Mouse (Mus musculus): ENCODE measurements around the gene Cavin4. TPM values are rescaled to one million over a fixed set of nuclear protein-coding genes. Genes with fewer than 3 reads are reported as not detected.

Cavin4 gene
- polyA plus RNA-seq, 1 experiment from 2014 or later, result 1.2 TPM

DNA sequence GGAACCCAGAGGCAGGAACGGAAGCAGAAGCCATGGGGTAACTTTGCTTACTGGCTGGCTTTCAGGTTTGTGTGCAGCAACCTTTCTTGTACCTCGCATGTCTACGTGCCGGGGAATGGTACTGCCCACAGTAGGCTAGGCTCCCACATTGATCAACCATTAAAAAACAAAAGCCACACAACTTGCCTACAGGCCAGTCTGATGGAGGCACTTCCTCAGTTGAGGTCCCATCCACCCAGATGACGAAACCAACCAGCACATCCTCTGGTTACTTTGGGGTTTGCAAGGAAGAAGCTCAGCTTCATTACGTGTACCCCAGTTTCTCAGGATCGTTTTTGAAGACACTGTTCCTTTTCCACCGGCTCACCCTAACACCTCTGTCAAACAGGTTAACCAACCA is 6.8 kb upstream of the Cavin4 start:
- ATAC-seq, result no peak
- Histone ChIP-seq H3K27me3 (ENCODE audit: control insufficient read depth, insufficient read depth, low read depth, low read length) (no peaks in the 10 kb centered on the region), H3K27ac (ENCODE audit: low read length) (no peak overlapping the region), H3K36me3 (ENCODE audit: control insufficient read depth, insufficient read depth, low read length) (peaks cover 13% of the 10 kb centered on the region), H3K4me3 (ENCODE audit: low read depth, low read length) (no peak overlapping the region), H3K9me3 (replicated peaks; ENCODE audit: control insufficient read depth, low read length, poor library complexity, severe bottlenecking) (no peaks in the 10 kb centered on the region), H3K4me1 (ENCODE audit: control insufficient read depth, insufficient read depth, low read length) (no peaks in the 10 kb centered on the region), H3K9ac (ENCODE audit: low read depth, low read length) (no peak overlapping the region), H3K4me2 (ENCODE audit: low read length) (no peak overlapping the region)
- 95% methylated on average over 8 of the region's 8 CpGs for WGBS

- peaks cover 19% of the 10 kb centered on the region for H3K36me3 ChIP-seq (ENCODE audit: control insufficient read depth, insufficient read depth, low read length)
- no peak overlapping the region for H3K27ac ChIP-seq (ENCODE audit: low read length)
- ATAC-seq, result no peak
- no peaks in the 10 kb centered on the region for H3K4me1 ChIP-seq (ENCODE audit: control insufficient read depth, insufficient read depth, low read length)
- H3K4me2 ChIP-seq (ENCODE audit: low read length), result no peak overlapping the region
- no peak overlapping the region for H3K9ac ChIP-seq (ENCODE audit: low read depth, low read length)
- H3K27me3 ChIP-seq (ENCODE audit: control insufficient read depth, insufficient read depth, low read depth, low read length), result no peaks in the 10 kb centered on the region
- no peak overlapping the region for H3K4me3 ChIP-seq (ENCODE audit: low read depth, low read length)
- H3K9me3 ChIP-seq (replicated peaks; ENCODE audit: control insufficient read depth, low read length, poor library complexity, severe bottlenecking), result no peaks in the 10 kb centered on the region
- WGBS, result 97% methylated on average over 4 of the region's 4 CpGs
Observed at GRCm38 (mm10) chr4:48660144-48660543, 3.2 kb upstream of the Cavin4 start.

DNA sequence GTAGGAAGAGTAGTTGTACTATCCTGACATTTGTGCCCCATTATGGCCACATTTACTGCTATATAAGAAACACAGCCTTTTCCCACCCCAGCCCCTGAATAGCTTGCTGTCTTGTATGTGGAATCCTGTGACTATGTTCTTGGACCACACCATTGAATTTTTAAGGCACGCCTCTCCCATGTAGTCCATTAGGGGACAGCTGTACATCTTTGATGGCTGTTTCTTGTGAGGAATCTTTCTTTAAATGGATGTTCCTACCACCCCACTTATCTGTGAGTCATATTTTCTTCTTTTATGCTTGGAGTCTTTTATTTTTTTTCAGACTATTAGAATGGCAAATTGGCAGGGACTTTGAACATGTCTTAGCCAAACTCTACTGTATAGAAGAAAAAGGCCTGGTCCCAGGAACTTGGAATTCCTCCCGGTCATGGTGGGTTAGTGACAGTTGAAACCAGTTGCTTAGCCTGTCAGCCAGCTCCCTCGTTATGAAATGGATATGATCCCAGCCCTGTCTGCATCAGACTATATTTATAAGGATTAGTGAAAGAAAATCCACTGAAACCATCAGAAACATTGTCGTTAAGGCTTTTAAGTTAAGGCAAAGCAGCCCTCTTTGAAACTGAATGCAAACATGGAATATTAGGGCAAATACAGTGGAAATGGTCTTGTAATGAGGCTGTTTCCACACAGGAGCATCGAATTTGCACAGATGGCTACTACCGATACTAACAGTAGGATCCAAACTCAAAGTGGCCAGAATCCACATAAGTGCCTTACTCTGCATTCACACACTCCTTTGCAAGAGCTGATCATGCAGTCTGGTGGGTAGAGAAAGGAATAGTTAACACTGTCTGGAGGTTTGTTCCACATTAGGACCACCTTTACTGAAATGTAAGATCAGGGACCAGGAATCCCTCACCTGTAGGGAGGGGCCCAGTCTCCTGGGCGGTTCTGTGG is 2.4 kb upstream of the Cavin4 start:
- H3K4me1 ChIP-seq (ENCODE audit: control insufficient read depth, insufficient read depth, low read length), result no peaks in the 10 kb centered on the region
- WGBS, result 91% methylated on average over 7 of the region's 7 CpGs
- no peaks in the 10 kb centered on the region for H3K9me3 ChIP-seq (replicated peaks; ENCODE audit: control insufficient read depth, low read length, poor library complexity, severe bottlenecking)
- H3K27ac ChIP-seq (ENCODE audit: low read length), result no peak overlapping the region
- H3K9ac ChIP-seq (ENCODE audit: low read depth, low read length), result no peak overlapping the region
- H3K27me3 ChIP-seq (ENCODE audit: control insufficient read depth, insufficient read depth, low read depth, low read length), result no peaks in the 10 kb centered on the region
- no peak overlapping the region for H3K4me3 ChIP-seq (ENCODE audit: low read depth, low read length)
- H3K36me3 ChIP-seq (ENCODE audit: control insufficient read depth, insufficient read depth, low read length), result peaks cover 19% of the 10 kb centered on the region
- no peak overlapping the region for H3K4me2 ChIP-seq (ENCODE audit: low read length)
- no peak for ATAC-seq

- no peaks in the 10 kb centered on the region for H3K4me1 ChIP-seq (ENCODE audit: control insufficient read depth, insufficient read depth, low read length)
- H3K27me3 ChIP-seq (ENCODE audit: control insufficient read depth, insufficient read depth, low read depth, low read length), result no peaks in the 10 kb centered on the region
- WGBS, result 95% methylated on average over 6 of the region's 6 CpGs
- no peak for ATAC-seq
- H3K9me3 ChIP-seq (replicated peaks; ENCODE audit: control insufficient read depth, low read length, poor library complexity, severe bottlenecking), result no peaks in the 10 kb centered on the region
- H3K4me3 ChIP-seq (ENCODE audit: low read depth, low read length), result no peak overlapping the region
- no peak overlapping the region for H3K9ac ChIP-seq (ENCODE audit: low read depth, low read length)
- no peak overlapping the region for H3K27ac ChIP-seq (ENCODE audit: low read length)
- H3K4me2 ChIP-seq (ENCODE audit: low read length), result no peak overlapping the region
- H3K36me3 ChIP-seq (ENCODE audit: control insufficient read depth, insufficient read depth, low read length), result peaks cover 11% of the 10 kb centered on the region
Observed at GRCm38 (mm10) chr4:48664021-48664420, 707 bp downstream of the Cavin4 start.

- no peak overlapping the region for H3K27ac ChIP-seq (ENCODE audit: low read length)
- no peaks in the 10 kb centered on the region for H3K9me3 ChIP-seq (replicated peaks; ENCODE audit: control insufficient read depth, low read length, poor library complexity, severe bottlenecking)
- 92% methylated on average over 6 of the region's 6 CpGs for WGBS
- no peak overlapping the region for H3K9ac ChIP-seq (ENCODE audit: low read depth, low read length)
- H3K4me1 ChIP-seq (ENCODE audit: control insufficient read depth, insufficient read depth, low read length), result no peaks in the 10 kb centered on the region
- peaks cover 9% of the 10 kb centered on the region for H3K36me3 ChIP-seq (ENCODE audit: control insufficient read depth, insufficient read depth, low read length)
- H3K4me3 ChIP-seq (ENCODE audit: low read depth, low read length), result no peak overlapping the region
- H3K4me2 ChIP-seq (ENCODE audit: low read length), result no peak overlapping the region
- no peak for ATAC-seq
- no peaks in the 10 kb centered on the region for H3K27me3 ChIP-seq (ENCODE audit: control insufficient read depth, insufficient read depth, low read depth, low read length)
Observed at GRCm38 (mm10) chr4:48667279-48667678, 4.0 kb downstream of the Cavin4 start.

- WGBS, result 93% methylated on average over 5 of the region's 5 CpGs
- H3K9me3 ChIP-seq (replicated peaks; ENCODE audit: control insufficient read depth, low read length, poor library complexity, severe bottlenecking), result no peaks in the 10 kb centered on the region
- no peak overlapping the region for H3K27ac ChIP-seq (ENCODE audit: low read length)
- H3K4me3 ChIP-seq (ENCODE audit: low read depth, low read length), result no peak overlapping the region
- no peak overlapping the region for H3K4me2 ChIP-seq (ENCODE audit: low read length)
- H3K9ac ChIP-seq (ENCODE audit: low read depth, low read length), result no peak overlapping the region
- H3K4me1 ChIP-seq (ENCODE audit: control insufficient read depth, insufficient read depth, low read length), result no peaks in the 10 kb centered on the region
- ATAC-seq, result no peak
- H3K36me3 ChIP-seq (ENCODE audit: control insufficient read depth, insufficient read depth, low read length), result peaks cover 6% of the 10 kb centered on the region; the same call in 1 of the 2 replicates
- H3K27me3 ChIP-seq (ENCODE audit: control insufficient read depth, insufficient read depth, low read depth, low read length), result no peaks in the 10 kb centered on the region
Observed at GRCm38 (mm10) chr4:48672915-48673314, 9.6 kb downstream of the Cavin4 start.

DNA sequence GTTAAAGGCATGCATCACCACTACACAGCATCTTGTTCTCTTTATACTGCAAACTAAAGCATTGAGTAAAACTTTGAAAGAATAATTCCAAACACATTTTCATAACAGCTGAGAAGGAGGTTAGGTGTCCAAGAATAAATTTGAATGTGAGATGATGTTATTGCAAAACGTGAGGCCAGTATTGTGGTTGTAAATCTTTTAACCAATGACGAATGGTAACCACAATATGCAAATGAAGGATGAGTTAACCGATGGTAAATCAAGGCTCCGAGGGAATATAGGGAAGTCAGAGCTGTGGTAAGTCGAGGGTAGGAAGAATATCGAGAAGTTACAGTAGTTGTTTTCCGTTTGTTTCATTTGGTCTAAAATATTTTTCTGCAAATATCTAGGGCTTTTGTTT is 11.1 kb downstream of the Cavin4 start:
- Histone ChIP-seq H3K4me1 (ENCODE audit: control insufficient read depth, insufficient read depth, low read length) (no peaks in the 10 kb centered on the region), H3K4me2 (ENCODE audit: low read length) (no peak overlapping the region)
- WGBS, result 95% methylated on average over 7 of the region's 7 CpGs

DNA sequence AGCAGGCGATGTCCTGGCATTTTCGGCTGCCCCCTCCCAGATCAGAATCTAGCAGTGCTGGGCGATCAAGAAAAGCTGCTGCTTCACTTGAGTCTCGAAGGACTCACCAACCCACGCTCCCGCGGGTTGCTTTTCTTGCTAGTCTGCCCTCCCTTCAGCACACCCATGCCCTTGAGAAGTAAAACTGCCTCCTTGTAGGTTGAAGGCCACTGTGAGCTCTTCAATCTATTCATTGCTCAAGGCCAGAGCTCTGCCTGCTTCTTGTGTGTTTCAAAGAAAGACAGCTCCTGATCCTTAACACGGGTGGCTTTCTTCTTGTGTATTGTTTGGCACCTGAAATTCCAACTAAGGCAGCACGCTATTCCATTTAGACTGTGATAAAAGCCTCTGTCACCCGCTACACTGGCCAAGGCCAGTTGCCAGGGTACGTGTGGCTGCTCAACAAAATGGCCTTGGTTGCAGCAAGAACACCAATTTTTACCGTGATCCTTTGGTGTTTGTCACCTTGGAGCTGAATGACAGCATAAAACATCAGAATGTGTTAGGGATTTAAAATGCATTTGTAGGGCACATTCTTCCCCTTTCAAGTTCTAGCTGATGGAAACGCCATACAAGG is 13.4 kb downstream of the Cavin4 start:
- no peak for ATAC-seq
- Histone ChIP-seq H3K4me3 (ENCODE audit: low read depth, low read length) (no peak overlapping the region), H3K4me1 (ENCODE audit: control insufficient read depth, insufficient read depth, low read length) (0 out of 2 replicates have a peak, but pooled peaks cover 2% of the 10 kb centered on the region), H3K27me3 (ENCODE audit: control insufficient read depth, insufficient read depth, low read depth, low read length) (no peaks in the 10 kb centered on the region), H3K9ac (ENCODE audit: low read depth, low read length) (no peak overlapping the region), H3K4me2 (ENCODE audit: low read length) (no peak overlapping the region), H3K27ac (ENCODE audit: low read length) (no peak overlapping the region), H3K9me3 (replicated peaks; ENCODE audit: control insufficient read depth, low read length, poor library complexity, severe bottlenecking) (no peaks in the 10 kb centered on the region), H3K36me3 (ENCODE audit: control insufficient read depth, insufficient read depth, low read length) (peaks cover 6% of the 10 kb centered on the region; the same call in 1 of the 2 replicates)
- 85% methylated on average over 13 of the region's 13 CpGs for WGBS

More for the DNA sequence above, 11.1 kb downstream of the Cavin4 start:
- no peaks in the 10 kb centered on the region for H3K9me3 ChIP-seq (replicated peaks; ENCODE audit: control insufficient read depth, low read length, poor library complexity, severe bottlenecking)
- H3K27me3 ChIP-seq (ENCODE audit: control insufficient read depth, insufficient read depth, low read depth, low read length), result no peaks in the 10 kb centered on the region
- peaks cover 6% of the 10 kb centered on the region; the same call in 1 of the 2 replicates for H3K36me3 ChIP-seq (ENCODE audit: control insufficient read depth, insufficient read depth, low read length)
- no peak overlapping the region for H3K4me3 ChIP-seq (ENCODE audit: low read depth, low read length)
- no peak overlapping the region for H3K27ac ChIP-seq (ENCODE audit: low read length)
- no peak overlapping the region for H3K9ac ChIP-seq (ENCODE audit: low read depth, low read length)
- ATAC-seq, result no peak

- WGBS, result 97% methylated on average over 8 of the region's 8 CpGs
- H3K9ac ChIP-seq (ENCODE audit: low read depth, low read length), result no peak overlapping the region
- no peak overlapping the region for H3K27ac ChIP-seq (ENCODE audit: low read length)
- 0 out of 2 replicates have a peak, but pooled peaks cover 2% of the 10 kb centered on the region for H3K4me1 ChIP-seq (ENCODE audit: control insufficient read depth, insufficient read depth, low read length)
- no peak for ATAC-seq
- no peak overlapping the region for H3K4me3 ChIP-seq (ENCODE audit: low read depth, low read length)
- no peaks in the 10 kb centered on the region for H3K27me3 ChIP-seq (ENCODE audit: control insufficient read depth, insufficient read depth, low read depth, low read length)
- no peak overlapping the region for H3K4me2 ChIP-seq (ENCODE audit: low read length)
- H3K36me3 ChIP-seq (ENCODE audit: control insufficient read depth, insufficient read depth, low read length), result peaks cover 5% of the 10 kb centered on the region; the same call in 1 of the 2 replicates
- H3K9me3 ChIP-seq (replicated peaks; ENCODE audit: control insufficient read depth, low read length, poor library complexity, severe bottlenecking), result no peaks in the 10 kb centered on the region
Observed at GRCm38 (mm10) chr4:48677276-48677675, 14.0 kb downstream of the Cavin4 start.
